Mouse (Mus musculus): ENCODE measurements at regions not wholly inside any gene's neighbourhood (a gene's known extent, or its start where the extent isn't known, plus 50 kb on each side); places are given as distances from the start of the nearest gene placed in this dataset.
"Not testable (repeated sequence)": the region's sequence is repeated elsewhere in the genome, so short reads cannot be mapped to it uniquely, and the experiment has no call there.

DNA sequence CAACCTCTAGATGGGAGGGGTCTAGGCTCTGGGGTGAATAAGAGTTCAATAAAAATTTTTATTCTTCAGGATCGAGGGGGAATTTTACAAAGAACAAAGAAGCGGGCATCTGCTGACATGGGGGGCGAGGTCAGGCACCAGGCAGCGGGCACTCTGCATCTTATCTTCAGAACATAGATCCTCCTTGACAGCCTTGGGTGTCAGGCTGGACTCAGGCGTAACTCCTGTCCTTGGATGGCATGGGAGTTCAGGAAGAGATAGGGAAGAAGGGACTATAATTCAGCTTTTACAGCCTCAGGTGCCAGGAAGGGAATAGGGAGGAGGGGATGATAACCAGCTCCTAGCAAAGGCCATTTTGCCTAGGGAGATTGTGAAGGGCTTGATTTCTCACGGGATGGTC, 753.1 kb downstream of the Gm10330 start:
- TF ChIP-seq POLR2A (IDR thresholded peaks at IDR 0.05; ENCODE audit: insufficient read depth, low read length); CTCF (IDR thresholded peaks at IDR 0.05; ENCODE audit: low read depth, low read length); EP300 (IDR thresholded peaks at IDR 0.05; ENCODE audit: insufficient read depth, low read depth, low read length): not testable (repeated sequence)

Measured in ES-Bruce4 (cell line).